Mouse (Mus musculus) testis, adult 2 months (tissue): ENCODE data around the gene Ninl.

ENCODE experiments used
- CTCF ChIP-seq: fragments of 200-500 bp; IDR thresholded peaks from 2 replicates; pipeline ENCODE4 v1.5.1; 2012; ENCODE audit warnings: low read depth, mild to moderate bottlenecking, inconsistent platforms, low read length, moderate library complexity; ENCODE audit not compliant: control insufficient read depth, insufficient read depth, insufficient replicate concordance
- POLR2A ChIP-seq: fragments of 200-500 bp; IDR thresholded peaks from 2 replicates; pipeline ENCODE4 v1.6.1; 2012; ENCODE audit warnings: low read depth, mild to moderate bottlenecking, inconsistent platforms, low read length, moderate library complexity; ENCODE audit not compliant: control insufficient read depth

DNA sequence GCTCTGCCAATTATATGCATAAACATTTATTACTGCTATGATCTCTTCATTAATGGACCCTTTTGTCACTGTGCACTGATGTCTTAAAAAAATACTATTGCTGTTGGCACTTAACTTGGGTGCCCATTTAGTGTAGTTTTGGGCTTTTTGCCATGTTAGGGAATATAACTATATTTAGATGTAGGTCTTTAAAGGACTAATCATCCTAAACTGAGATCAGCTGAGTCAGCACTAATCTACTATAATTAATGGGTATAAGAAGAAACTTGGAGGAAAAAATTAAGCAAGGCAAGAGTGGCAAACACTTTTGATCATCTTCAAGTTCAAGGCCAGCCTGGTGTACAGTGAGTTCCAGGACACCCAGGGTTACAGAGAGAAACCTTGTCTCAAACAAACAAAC is 152.9 kb downstream of the Ninl start:
- no peak for TF ChIP-seq POLR2A
- TF ChIP-seq CTCF = no peak
